Mouse (Mus musculus): ENCODE measurements around the gene Map4k4. TPM values are rescaled to one million over a fixed set of nuclear protein-coding genes. Genes with fewer than 3 reads are reported as not detected.

The Map4k4 gene
- polyA plus RNA-seq, 1 experiment = 22.8 TPM

- Histone ChIP-seq H3K9me3 (no peaks in the 10 kb centered on the region), H3K4me3 (replicated peaks) (no peak overlapping the region), H3K36me3 (replicated peaks; ENCODE audit: low read length) (peaks cover 75% of the 10 kb centered on the region), H3K27me3 (replicated peaks) (no peaks in the 10 kb centered on the region), H3K4me1 (peaks cover 12% of the 10 kb centered on the region; the same call in 1 of the 2 replicates)
- no peak for TF ChIP-seq FLI1 (IDR thresholded peaks at IDR 0.05; ENCODE audit: low read length)
- TF ChIP-seq GATA1 (IDR thresholded peaks at IDR 0.05; ENCODE audit: borderline replicate concordance, low read length) = no peak
Observed at GRCm38 (mm10) chr1:40024554-40025320, 124.0 kb downstream of the Map4k4 start.

GRCm38 (mm10) chr1:40025416-40025815, 124.7 kb downstream of the Map4k4 start:
- TF ChIP-seq GATA1 (IDR thresholded peaks at IDR 0.05; ENCODE audit: borderline replicate concordance, low read length) = no peak
- no peak for TF ChIP-seq FLI1 (IDR thresholded peaks at IDR 0.05; ENCODE audit: low read length)

GRCm38 (mm10) chr1:40027116-40027620, 126.5 kb downstream of the Map4k4 start:
- Histone ChIP-seq H3K36me3 (replicated peaks; ENCODE audit: low read length) (peaks cover 52% of the 10 kb centered on the region), H3K4me3 (replicated peaks) (no peak overlapping the region), H3K9me3 (no peaks in the 10 kb centered on the region), H3K4me1 (peaks cover 12% of the 10 kb centered on the region; the same call in 1 of the 2 replicates), H3K27me3 (replicated peaks) (peaks cover 5% of the 10 kb centered on the region)
- TF ChIP-seq GATA1 (IDR thresholded peaks at IDR 0.05; ENCODE audit: borderline replicate concordance, low read length) (no peak), FLI1 (IDR thresholded peaks at IDR 0.05; ENCODE audit: low read length) (no peak)

More at GRCm38 (mm10) chr1:40025416-40025815, 124.7 kb downstream of the Map4k4 start:
- Histone ChIP-seq H3K4me3 (replicated peaks) (no peak overlapping the region), H3K9me3 (no peaks in the 10 kb centered on the region), H3K27me3 (replicated peaks) (peaks cover under 1% of the 10 kb centered on the region), H3K36me3 (replicated peaks; ENCODE audit: low read length) (peaks cover 68% of the 10 kb centered on the region), H3K4me1 (peaks cover 12% of the 10 kb centered on the region; the same call in 1 of the 2 replicates)

DNA sequence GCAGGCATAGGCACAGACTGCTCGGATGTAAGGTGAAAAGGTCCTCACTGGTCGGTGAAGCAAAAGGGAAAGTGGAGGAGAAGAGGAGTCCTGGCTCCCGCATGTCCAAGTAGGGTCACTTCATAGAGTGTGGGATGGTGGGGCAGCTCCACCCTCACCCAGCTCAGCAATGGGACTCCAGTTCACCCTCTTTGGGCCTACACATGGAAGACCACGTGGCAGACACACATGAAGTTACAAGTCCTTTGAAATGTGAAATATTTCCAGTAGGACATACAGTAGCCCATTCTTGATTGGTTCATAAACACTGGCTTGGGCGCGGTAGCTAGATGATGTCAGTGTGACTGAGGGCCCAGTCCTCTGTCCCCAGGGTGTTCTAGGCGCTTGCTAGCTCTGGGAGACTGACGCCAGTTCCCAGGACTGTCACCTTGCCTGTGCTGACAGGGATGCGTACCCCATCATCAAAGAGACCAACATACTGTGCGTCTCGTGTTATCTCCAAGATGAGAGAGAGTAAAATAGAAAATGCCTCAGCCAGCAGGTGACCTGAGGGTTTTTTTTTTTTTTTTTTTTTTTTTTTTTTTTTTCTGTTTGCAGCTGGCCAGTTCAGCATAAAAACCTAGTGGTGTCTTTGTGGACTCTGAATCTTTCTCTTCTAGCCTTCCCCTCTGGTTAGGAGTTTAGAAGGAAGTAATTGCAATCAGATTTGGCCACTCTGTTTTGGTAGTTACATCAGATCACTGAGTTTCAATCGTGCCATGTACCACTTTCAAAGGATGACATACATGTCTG, 127.7 kb downstream of the Map4k4 start:
- no peak for TF ChIP-seq FLI1 (IDR thresholded peaks at IDR 0.05; ENCODE audit: low read length)
- TF ChIP-seq GATA1 (IDR thresholded peaks at IDR 0.05; ENCODE audit: borderline replicate concordance, low read length) = no peak
- H3K9me3 ChIP-seq = no peaks in the 10 kb centered on the region

GRCm38 (mm10) chr1:40029597-40029996, 128.9 kb downstream of the Map4k4 start:
- Histone ChIP-seq H3K36me3 (replicated peaks; ENCODE audit: low read length) (peaks cover 28% of the 10 kb centered on the region), H3K27me3 (replicated peaks) (peaks cover 7% of the 10 kb centered on the region), H3K4me1 (peaks cover 5% of the 10 kb centered on the region), H3K9me3 (no peaks in the 10 kb centered on the region), H3K4me3 (replicated peaks) (no peak overlapping the region)
- no peak for TF ChIP-seq FLI1 (IDR thresholded peaks at IDR 0.05; ENCODE audit: low read length)
- TF ChIP-seq GATA1 (IDR thresholded peaks at IDR 0.05; ENCODE audit: borderline replicate concordance, low read length) = no peak

More for the DNA sequence above, 127.7 kb downstream of the Map4k4 start:
- H3K36me3 ChIP-seq (replicated peaks; ENCODE audit: low read length) = peaks cover 40% of the 10 kb centered on the region
- peaks cover 5% of the 10 kb centered on the region for H3K27me3 ChIP-seq (replicated peaks)
- no peak overlapping the region for H3K4me3 ChIP-seq (replicated peaks)
- H3K4me1 ChIP-seq = peaks cover 8% of the 10 kb centered on the region; the same call in 1 of the 2 replicates

DNA sequence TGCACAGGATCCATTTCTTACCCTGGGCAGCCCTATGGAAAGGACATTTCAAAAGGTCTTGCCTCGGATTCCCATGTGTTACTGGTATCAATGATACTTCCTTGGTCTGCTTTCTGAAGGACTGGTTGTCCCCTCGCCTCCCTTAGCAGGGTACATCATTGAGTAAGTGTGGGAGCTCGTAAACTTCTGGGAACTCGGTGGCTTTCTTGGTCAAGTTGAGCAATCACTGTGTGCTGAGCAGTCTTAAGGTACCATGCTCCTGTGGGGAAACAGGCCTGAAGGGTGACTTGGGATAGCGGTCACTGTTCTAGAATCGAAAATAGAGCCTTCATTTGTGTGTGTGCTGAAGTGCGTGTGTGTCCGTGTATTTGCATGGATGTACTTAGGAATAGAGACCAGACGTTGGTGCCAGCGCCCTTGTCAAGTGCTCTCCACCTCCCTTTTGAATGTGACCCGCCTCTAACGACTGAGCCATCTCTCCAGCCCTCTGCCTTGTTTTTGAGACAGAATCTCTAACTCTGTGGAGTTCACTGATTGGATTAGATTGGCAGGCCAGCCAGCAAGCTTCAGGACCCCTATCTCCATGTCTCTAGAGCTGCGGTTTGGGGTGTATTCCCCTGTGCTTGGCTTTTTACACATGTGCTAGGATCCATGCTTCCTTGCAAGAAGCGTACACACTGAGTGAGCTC, 129.7 kb downstream of the Map4k4 start:
- H3K4me1 ChIP-seq = peaks cover 5% of the 10 kb centered on the region
- peaks cover 21% of the 10 kb centered on the region for H3K36me3 ChIP-seq (replicated peaks; ENCODE audit: low read length)
- TF ChIP-seq FLI1 (IDR thresholded peaks at IDR 0.05; ENCODE audit: low read length) (no peak), GATA1 (IDR thresholded peaks at IDR 0.05; ENCODE audit: borderline replicate concordance, low read length) (no peak)
- H3K4me3 ChIP-seq (replicated peaks) = no peak overlapping the region
- H3K27me3 ChIP-seq (replicated peaks) = peaks cover 7% of the 10 kb centered on the region
- H3K9me3 ChIP-seq = no peaks in the 10 kb centered on the region

- H3K9me3 ChIP-seq = no peaks in the 10 kb centered on the region
- peaks cover 7% of the 10 kb centered on the region for H3K27me3 ChIP-seq (replicated peaks)
- no peak for TF ChIP-seq FLI1 (IDR thresholded peaks at IDR 0.05; ENCODE audit: low read length)
- no peak for TF ChIP-seq GATA1 (IDR thresholded peaks at IDR 0.05; ENCODE audit: borderline replicate concordance, low read length)
- peaks cover 15% of the 10 kb centered on the region for H3K36me3 ChIP-seq (replicated peaks; ENCODE audit: low read length)
- H3K4me1 ChIP-seq = peaks cover 5% of the 10 kb centered on the region
- no peak overlapping the region for H3K4me3 ChIP-seq (replicated peaks)
Observed at GRCm38 (mm10) chr1:40030976-40031356, 130.3 kb downstream of the Map4k4 start.

DNA sequence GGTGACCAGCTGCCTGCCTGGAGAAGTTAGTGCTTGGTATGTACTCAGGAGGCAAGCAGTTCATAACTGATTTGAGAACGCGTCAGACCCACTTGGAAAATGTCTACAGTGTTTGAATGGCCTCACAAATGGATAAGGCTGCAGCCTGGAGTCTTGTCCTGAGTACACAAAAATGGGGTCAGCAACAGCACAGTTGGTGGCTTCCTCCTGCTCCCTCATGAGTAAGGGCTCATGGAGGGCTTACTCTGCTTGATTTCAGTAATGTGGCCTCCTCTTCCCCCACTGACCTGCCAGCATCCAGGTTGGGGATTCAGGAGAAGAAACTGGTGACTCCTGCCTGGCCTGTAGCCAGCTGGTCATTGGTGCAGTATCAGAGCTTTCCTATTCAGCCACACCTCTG, 130.9 kb downstream of the Map4k4 start:
- H3K4me3 ChIP-seq (replicated peaks) = no peak overlapping the region
- H3K36me3 ChIP-seq (replicated peaks; ENCODE audit: low read length) = peaks cover 9% of the 10 kb centered on the region
- peaks cover 7% of the 10 kb centered on the region for H3K27me3 ChIP-seq (replicated peaks)
- H3K4me1 ChIP-seq = peaks cover 5% of the 10 kb centered on the region
- no peaks in the 10 kb centered on the region for H3K9me3 ChIP-seq
- no peak for TF ChIP-seq FLI1 (IDR thresholded peaks at IDR 0.05; ENCODE audit: low read length)
- TF ChIP-seq GATA1 (IDR thresholded peaks at IDR 0.05; ENCODE audit: borderline replicate concordance, low read length) = no peak

- TF ChIP-seq GATA1 (IDR thresholded peaks at IDR 0.05; ENCODE audit: borderline replicate concordance, low read length) (no peak), FLI1 (IDR thresholded peaks at IDR 0.05; ENCODE audit: low read length) (no peak)
- peaks cover 7% of the 10 kb centered on the region for H3K27me3 ChIP-seq (replicated peaks)
- H3K4me3 ChIP-seq (replicated peaks) = no peak overlapping the region
- peaks cover 5% of the 10 kb centered on the region for H3K4me1 ChIP-seq
- H3K36me3 ChIP-seq (replicated peaks; ENCODE audit: low read length) = no peaks in the 10 kb centered on the region
- no peaks in the 10 kb centered on the region for H3K9me3 ChIP-seq
Observed at GRCm38 (mm10) chr1:40033315-40033714, 132.6 kb downstream of the Map4k4 start.

All from megakaryocyte, embryonic 14.5 days (primary cell).